Mouse (Mus musculus) hindbrain, embryonic 14.5 days (tissue): ENCODE results near the gene Csrp2. TPM values are rescaled to one million over a fixed set of nuclear protein-coding genes. Genes with fewer than 3 reads are reported as not detected.

Source experiments
- ATAC-seq: fragments of 200-750 bp; cut with Nextera tagmentation; 2 replicates; pipeline ENCODE4 v1.8.0; 2017; ENCODE audit warnings: moderate number of reproducible peaks, mild to moderate bottlenecking, moderate TSS enrichment, moderate library complexity; ENCODE audit not compliant: low FRiP score
- DNase-seq: peaks from one replicate; pipeline ENCODE4 v3.0.0-alpha.2; 2015; ENCODE audit warnings: low spot score
- H3K27ac ChIP-seq: fragments of 300-500 bp; sonication (generic); 2 replicates; pipeline ENCODE4 v1.5.1; 2014; ENCODE audit warnings: mild to moderate bottlenecking, moderate library complexity
- H3K27me3 ChIP-seq: fragments of 300-500 bp; sonication (generic); 2 replicates; pipeline ENCODE4 v1.6.1; 2014; ENCODE audit warnings: mild to moderate bottlenecking, low read length, mixed read lengths; ENCODE audit not compliant: control insufficient read depth, insufficient read depth
- H3K36me3 ChIP-seq: fragments of 300-500 bp; sonication (generic); replicated peaks from 2 replicates; pipeline ENCODE4 v1.6.1; 2014; ENCODE audit not compliant: control insufficient read depth, insufficient read depth
- H3K4me1 ChIP-seq: fragments of 300-500 bp; sonication (generic); replicated peaks from 2 replicates; pipeline ENCODE4 v1.6.1; 2014; ENCODE audit warnings: antibody characterized with exemption, low read length, mixed read lengths; ENCODE audit not compliant: control insufficient read depth, insufficient read depth
- H3K4me2 ChIP-seq: fragments of 300-500 bp; sonication (generic); replicated peaks from 2 replicates; pipeline ENCODE4 v1.6.1; 2014; ENCODE audit warnings: mild to moderate bottlenecking, moderate library complexity
- H3K4me3 ChIP-seq: fragments of 300-500 bp; sonication (generic); replicated peaks from 2 replicates; pipeline ENCODE4 v1.5.1; 2014; ENCODE audit warnings: mild to moderate bottlenecking, low read length
- H3K9ac ChIP-seq: fragments of 300-500 bp; sonication (generic); 2 replicates; pipeline ENCODE4 v1.6.1; 2014
- H3K9me3 ChIP-seq: fragments of 300-500 bp; sonication (generic); 2 replicates; pipeline ENCODE4 v1.6.1; 2016; ENCODE audit warnings: low read length; ENCODE audit not compliant: control insufficient read depth
- WGBS: fragments of 180-500 bp; shearing (Covaris S2); extraction: QIAGEN DNeasy Blood & Tissue Kit; methylation state at CpG from one replicate; pipeline ENCODE4 v1.1.7; 2014; 5-methylcytosine and 5-hydroxymethylcytosine counted together
- polyA plus RNA-seq: library from polyadenylated mRNA; unstranded; fragments of >200 nt; fragmentation: Nextera tagmentation; extraction: Ambion mirVana; gene quantifications from 2 replicates; pipeline ENCODE4 v1.2.1, GENCODE M21; 2014

Gene Csrp2
- polyA plus RNA-seq, 1 experiment from 2014 or later: 128 TPM

- Histone ChIP-seq H3K36me3 (peaks cover 57% of the 10 kb centered on the region), H3K4me2 (no peak overlapping the region), H3K27me3 (no peaks in the 10 kb centered on the region), H3K4me3 (no peak overlapping the region), H3K9me3 (no peaks in the 10 kb centered on the region), H3K9ac (no peak overlapping the region), H3K4me1 (no peaks in the 10 kb centered on the region), H3K27ac (no peak overlapping the region)
- DNase-seq (no peak), ATAC-seq (no peak)
- WGBS: 95% methylated on average over 6 of the region's 6 CpGs
These were observed 39.3 kb downstream of the Csrp2 start for GRCm38 (mm10) chr10:110958879-110959278.

DNA sequence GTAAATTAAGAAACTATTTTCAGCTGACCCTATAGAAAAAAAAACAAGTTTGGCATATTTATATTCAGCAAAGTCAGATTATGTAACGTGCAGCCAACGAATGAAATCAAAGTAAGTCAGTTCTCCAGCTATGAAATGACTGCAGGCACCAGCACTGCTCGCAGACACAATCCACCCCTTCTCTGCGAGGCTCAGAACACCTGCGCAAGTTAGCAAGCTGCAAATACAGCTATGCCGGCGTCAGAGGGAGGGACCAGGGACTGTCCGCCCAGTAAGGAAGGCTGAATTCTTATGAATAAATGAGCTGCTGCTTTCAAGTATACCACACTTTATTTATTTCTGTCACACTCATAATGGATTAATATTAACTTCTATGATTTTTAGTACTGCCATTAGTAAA is 40.2 kb downstream of the Csrp2 start:
- Histone ChIP-seq H3K36me3 (peaks cover 56% of the 10 kb centered on the region), H3K4me1 (no peaks in the 10 kb centered on the region), H3K27me3 (no peaks in the 10 kb centered on the region), H3K9ac (no peak overlapping the region), H3K4me3 (no peak overlapping the region), H3K27ac (no peak overlapping the region), H3K9me3 (no peaks in the 10 kb centered on the region), H3K4me2 (no peak overlapping the region)
- no peak for ATAC-seq
- DNase-seq: no peak
- WGBS: 96% methylated on average over 8 of the region's 8 CpGs

- Histone ChIP-seq H3K4me2 (no peak overlapping the region), H3K4me1 (no peaks in the 10 kb centered on the region), H3K4me3 (no peak overlapping the region), H3K9ac (no peak overlapping the region), H3K9me3 (no peaks in the 10 kb centered on the region), H3K27me3 (no peaks in the 10 kb centered on the region), H3K36me3 (peaks cover 49% of the 10 kb centered on the region), H3K27ac (no peak overlapping the region)
- WGBS: 96% methylated on average over 6 of the region's 6 CpGs
- DNase-seq: no peak
- no peak for ATAC-seq
These were observed 41.3 kb downstream of the Csrp2 start for GRCm38 (mm10) chr10:110960841-110961240.

GRCm38 (mm10) chr10:110962172-110962571 is 42.6 kb downstream of the Csrp2 start:
- Histone ChIP-seq H3K9ac (no peak overlapping the region), H3K4me2 (no peak overlapping the region), H3K36me3 (peaks cover 49% of the 10 kb centered on the region), H3K4me3 (no peak overlapping the region), H3K9me3 (no peaks in the 10 kb centered on the region), H3K27me3 (no peaks in the 10 kb centered on the region), H3K4me1 (no peaks in the 10 kb centered on the region), H3K27ac (no peak overlapping the region)
- 53% methylated on average over 1 of the region's 1 CpGs for WGBS
- no peak for DNase-seq
- ATAC-seq: no peak

GRCm38 (mm10) chr10:110971044-110971443 is 51.5 kb downstream of the Csrp2 start:
- WGBS: 93% methylated on average over 3 of the region's 3 CpGs

DNA sequence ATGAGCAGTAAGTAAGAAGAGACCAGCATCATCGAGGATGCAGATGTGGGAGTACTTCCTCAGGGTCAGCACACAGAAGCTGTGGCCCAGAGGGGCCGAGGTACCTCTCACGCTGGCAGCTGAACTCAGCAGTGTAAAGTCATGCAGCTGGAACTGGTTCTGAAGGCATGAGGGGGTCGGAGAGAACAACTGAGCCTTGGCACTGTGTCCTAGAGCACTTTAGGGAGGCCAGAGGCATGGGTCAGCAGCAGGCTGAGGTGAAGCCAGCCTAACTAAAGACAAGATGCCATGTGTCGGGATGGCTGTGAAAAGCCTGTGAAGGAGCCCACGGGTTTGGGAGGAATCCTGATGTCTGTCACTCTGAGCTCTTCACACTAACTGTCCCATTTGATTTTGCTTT is 51.9 kb downstream of the Csrp2 start:
- Histone ChIP-seq H3K4me3 (no peak overlapping the region), H3K9me3 (no peaks in the 10 kb centered on the region), H3K36me3 (peaks cover 50% of the 10 kb centered on the region), H3K27me3 (no peaks in the 10 kb centered on the region), H3K27ac (no peak overlapping the region), H3K4me2 (no peak overlapping the region), H3K9ac (no peak overlapping the region), H3K4me1 (no peaks in the 10 kb centered on the region)
- ATAC-seq: no peak
- 84% methylated on average over 6 of the region's 6 CpGs for WGBS
- no peak for DNase-seq

More at GRCm38 (mm10) chr10:110971044-110971443, 51.5 kb downstream of the Csrp2 start:
- Histone ChIP-seq H3K27ac (no peak overlapping the region), H3K27me3 (no peaks in the 10 kb centered on the region), H3K4me1 (no peaks in the 10 kb centered on the region), H3K4me3 (no peak overlapping the region), H3K9ac (no peak overlapping the region), H3K9me3 (no peaks in the 10 kb centered on the region), H3K4me2 (no peak overlapping the region), H3K36me3 (peaks cover 51% of the 10 kb centered on the region)
- DNase-seq: no peak
- no peak for ATAC-seq

- no peaks in the 10 kb centered on the region for H3K4me1 ChIP-seq
- no peaks in the 10 kb centered on the region for H3K27me3 ChIP-seq
- H3K9me3 ChIP-seq: no peaks in the 10 kb centered on the region
- H3K36me3 ChIP-seq: peaks cover 49% of the 10 kb centered on the region
- DNase-seq (no peak), ATAC-seq (no peak)
- whole genome bisulfite sequencing: 91% methylated on average over 9 of the region's 9 CpGs
- no peak overlapping the region for H3K9ac ChIP-seq
- no peak overlapping the region for H3K4me2 ChIP-seq
- H3K27ac ChIP-seq: no peak overlapping the region
- H3K4me3 ChIP-seq: no peak overlapping the region
These were observed 52.4 kb downstream of the Csrp2 start for GRCm38 (mm10) chr10:110971998-110972397.

DNA sequence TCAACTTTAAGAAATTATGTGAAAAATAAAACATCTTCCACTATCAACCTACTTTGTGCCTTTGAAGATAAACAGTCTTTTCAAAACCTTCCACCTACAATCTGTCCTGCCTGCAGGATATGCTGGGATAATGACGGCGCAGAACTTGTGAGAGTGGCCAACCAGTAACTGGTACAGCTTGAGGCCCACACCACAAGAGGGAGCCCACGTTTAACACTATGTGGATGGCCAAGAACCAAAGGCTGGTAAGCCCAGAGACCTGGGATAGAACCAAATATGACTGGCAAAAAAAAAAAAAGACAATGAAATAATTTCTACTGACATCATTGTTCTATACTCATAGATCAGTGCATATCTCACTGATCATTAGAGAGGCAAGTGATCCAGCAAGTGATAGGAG is 54.9 kb downstream of the Csrp2 start:
- peaks cover 48% of the 10 kb centered on the region for H3K36me3 ChIP-seq
- DNase-seq (peak; percentile 68), ATAC-seq (peak; percentile 43; the same call in 1 of the 2 replicates)
- no peaks in the 10 kb centered on the region for H3K9me3 ChIP-seq
- H3K4me3 ChIP-seq: no peak overlapping the region
- no peaks in the 10 kb centered on the region for H3K4me1 ChIP-seq
- no peak overlapping the region for H3K4me2 ChIP-seq
- no peak overlapping the region for H3K27ac ChIP-seq
- WGBS: 59% methylated on average over 3 of the region's 3 CpGs
- H3K9ac ChIP-seq: no peak overlapping the region
- H3K27me3 ChIP-seq: no peaks in the 10 kb centered on the region

DNA sequence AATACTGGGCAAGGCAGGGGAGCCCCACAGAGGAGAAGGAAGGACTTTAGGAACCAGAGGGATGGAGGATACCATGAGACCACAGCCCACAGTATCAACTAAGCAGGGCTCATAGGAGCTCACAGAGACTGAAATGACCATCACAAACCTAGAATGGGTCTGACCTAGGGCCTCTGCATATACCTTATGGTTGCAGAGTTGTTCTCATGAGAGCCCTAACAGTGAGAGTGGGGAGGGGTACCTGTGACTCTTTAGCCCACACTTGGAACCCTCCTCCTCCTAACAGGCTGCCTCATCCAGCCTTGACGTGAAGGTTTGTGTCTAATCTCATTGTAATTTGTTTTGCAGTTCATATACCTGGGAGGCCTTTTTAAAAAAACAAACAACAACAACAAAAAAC is 55.3 kb downstream of the Csrp2 start:
- DNase-seq (no peak), ATAC-seq (peak; percentile 11; the same call in 1 of the 2 replicates)
- Histone ChIP-seq H3K4me2 (no peak overlapping the region), H3K4me3 (no peak overlapping the region), H3K27ac (no peak overlapping the region), H3K9me3 (no peaks in the 10 kb centered on the region), H3K36me3 (peaks cover 48% of the 10 kb centered on the region), H3K9ac (no peak overlapping the region), H3K27me3 (no peaks in the 10 kb centered on the region), H3K4me1 (no peaks in the 10 kb centered on the region)
- 76% methylated on average over 1 of the region's 1 CpGs for WGBS

- ATAC-seq: 0 out of 2 replicates have a peak, but pooled peaks have one; percentile 76
- no peaks in the 10 kb centered on the region for H3K9me3 ChIP-seq
- no peaks in the 10 kb centered on the region for H3K4me1 ChIP-seq
- no peak overlapping the region for H3K4me3 ChIP-seq
- H3K4me2 ChIP-seq: no peak overlapping the region
- peak; percentile 71 for DNase-seq
- 2% methylated on average over 1 of the region's 1 CpGs for WGBS
- H3K27me3 ChIP-seq: no peaks in the 10 kb centered on the region
- no peak overlapping the region for H3K9ac ChIP-seq
- no peak overlapping the region for H3K27ac ChIP-seq
- H3K36me3 ChIP-seq: peaks cover 49% of the 10 kb centered on the region
These were observed 56.5 kb downstream of the Csrp2 start for GRCm38 (mm10) chr10:110976046-110976445.
